Mouse (Mus musculus) CH12F3 (cell line): ENCODE results near the gene Cdh4.

Experiments
- in situ Hi-C: fragments of 300-500 bp; cut with MboI; formaldehyde crosslinking; loops from 2 replicates; pipeline ENCODE4 v1.14.3; 2020; ENCODE audit warnings: low sequenced_read_pairs

Cdh4 gene

GRCm38 (mm10) chr2:179721534-179722516, 279.6 kb downstream of the Cdh4 start:
- in situ Hi-C loops, result no loop called here

- in situ Hi-C loops, result no loop called here
Observed at GRCm38 (mm10) chr2:179722776-179723386, 280.6 kb downstream of the Cdh4 start.

GRCm38 (mm10) chr2:179723401-179723800, 281.2 kb downstream of the Cdh4 start:
- in situ Hi-C loops, result no loop called here

GRCm38 (mm10) chr2:179729002-179729401, 286.8 kb downstream of the Cdh4 start:
- in situ Hi-C loops, result no loop called here

- in situ Hi-C loops, result no loop called here
Observed at GRCm38 (mm10) chr2:179729802-179730201, 287.6 kb downstream of the Cdh4 start.

GRCm38 (mm10) chr2:179733141-179733831, 291.1 kb downstream of the Cdh4 start:
- in situ Hi-C loops, result no loop called here

GRCm38 (mm10) chr2:179742419-179742818, 300.2 kb downstream of the Cdh4 start:
- in situ Hi-C loops, result no loop called here

GRCm38 (mm10) chr2:179742828-179743227, 300.6 kb downstream of the Cdh4 start:
- in situ Hi-C loops, result no loop called here

- in situ Hi-C loops, result no loop called here
Observed at GRCm38 (mm10) chr2:179746491-179746890, 304.3 kb downstream of the Cdh4 start.

GRCm38 (mm10) chr2:179749399-179749798, 307.2 kb downstream of the Cdh4 start:
- in situ Hi-C loops, result no loop called here

- in situ Hi-C loops, result no loop called here
Observed at GRCm38 (mm10) chr2:179753811-179754210, 311.6 kb downstream of the Cdh4 start.

- in situ Hi-C loops, result no loop called here
Observed at GRCm38 (mm10) chr2:179754776-179755175, 312.5 kb downstream of the Cdh4 start.

- in situ Hi-C loops, result no loop called here
Observed at GRCm38 (mm10) chr2:179761718-179762441, 319.6 kb downstream of the Cdh4 start.

- in situ Hi-C loops, result no loop called here
Observed at GRCm38 (mm10) chr2:179762521-179763305, 320.5 kb downstream of the Cdh4 start.

- in situ Hi-C loops, result no loop called here
Observed at GRCm38 (mm10) chr2:179764460-179764859, 322.2 kb downstream of the Cdh4 start.

GRCm38 (mm10) chr2:179766664-179767526, 324.7 kb downstream of the Cdh4 start:
- in situ Hi-C loops, result no loop called here

- in situ Hi-C loops, result no loop called here
Observed at GRCm38 (mm10) chr2:179767527-179767849, 325.3 kb downstream of the Cdh4 start.

GRCm38 (mm10) chr2:179769137-179769536, 326.9 kb downstream of the Cdh4 start:
- in situ Hi-C loops, result no loop called here

- in situ Hi-C loops, result no loop called here
Observed at GRCm38 (mm10) chr2:179769943-179770342, 327.7 kb downstream of the Cdh4 start.
